Mouse (Mus musculus) frontal cortex, postnatal 36 days (tissue): ENCODE measurements around the gene Gm10282.

ENCODE experiments used
- DNase-seq, 2 experiments: peaks; one replicate each; pipeline ENCODE4 v3.0.0; 2022; ENCODE audit warnings: low spot score in 2 of 2

Gm10282 gene

DNA sequence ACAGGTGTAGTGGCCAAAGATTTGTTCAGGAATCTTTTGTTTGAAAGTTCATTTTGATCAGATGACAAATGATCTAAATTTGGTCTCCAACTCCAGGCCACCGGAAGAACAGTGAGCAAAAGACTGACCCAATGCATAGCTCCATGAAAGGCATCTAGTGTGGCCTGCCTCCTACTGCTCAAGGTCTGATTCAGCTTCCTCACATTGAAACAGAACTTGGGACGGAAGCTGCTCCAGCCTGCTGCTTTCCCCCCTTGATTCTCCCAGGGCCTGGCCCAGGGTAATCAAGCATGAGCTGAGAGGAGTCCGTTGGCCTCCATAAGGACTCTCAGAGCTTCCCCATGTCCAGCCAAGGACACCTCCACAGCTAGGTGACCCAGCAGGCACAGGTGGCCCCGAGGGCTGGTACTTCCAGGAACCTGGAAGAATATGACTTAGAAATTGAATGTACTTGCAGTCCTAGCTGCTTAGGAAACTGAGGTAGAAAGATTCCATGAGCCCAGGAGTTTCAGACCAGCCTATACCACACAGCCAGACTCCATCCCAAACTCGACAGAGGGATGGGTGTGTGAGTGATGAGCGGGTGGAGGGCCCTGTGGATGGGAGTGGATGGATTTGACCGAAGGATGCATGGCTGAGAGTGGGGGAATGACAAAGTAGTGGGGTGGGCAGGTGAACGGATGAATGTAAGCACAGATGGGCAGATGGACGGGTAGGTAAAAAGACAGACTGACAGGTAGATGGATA is 4.2 kb downstream of the Gm10282 start:
- DNase-seq, result no peak

DNA sequence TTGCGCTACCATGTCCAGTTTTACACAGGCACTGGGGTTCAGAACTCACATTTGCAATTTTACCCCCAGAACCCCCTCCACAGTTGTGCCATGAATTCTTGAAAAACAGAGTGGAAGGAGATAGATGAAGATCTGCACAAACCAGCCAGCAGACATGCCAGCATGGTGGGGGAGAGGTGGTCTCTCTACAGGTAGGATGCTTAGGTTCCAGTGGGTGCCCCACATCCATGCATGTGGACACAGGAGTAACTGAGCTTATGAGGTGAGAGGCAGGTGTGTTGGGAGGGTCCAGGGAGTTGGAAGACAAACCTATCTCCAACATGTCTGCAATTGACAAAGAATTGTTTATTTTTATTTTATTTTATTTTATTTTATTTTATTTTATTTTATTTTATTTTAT is 6.1 kb downstream of the Gm10282 start:
- DNase-seq, result no peak

DNA sequence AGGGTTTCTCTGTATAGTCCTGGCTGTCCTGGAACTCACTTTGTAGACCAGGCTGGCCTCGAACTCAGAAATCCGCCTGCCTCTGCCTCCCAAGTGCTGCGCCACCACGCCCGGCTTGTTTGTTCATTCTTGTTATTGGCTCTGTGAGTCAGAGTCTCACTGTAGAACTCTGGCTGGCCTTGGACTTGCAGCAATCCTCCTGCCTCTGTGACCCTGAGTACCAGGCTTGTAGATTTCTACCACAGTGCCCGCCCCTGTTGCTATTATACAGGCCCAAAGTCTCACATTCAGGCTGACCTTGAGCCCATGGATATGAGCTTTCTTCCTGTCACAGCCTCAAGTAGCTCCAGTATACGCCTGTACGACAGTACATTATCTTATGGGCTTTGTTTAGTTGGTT is 8.5 kb downstream of the Gm10282 start:
- no peak for DNase-seq

DNA sequence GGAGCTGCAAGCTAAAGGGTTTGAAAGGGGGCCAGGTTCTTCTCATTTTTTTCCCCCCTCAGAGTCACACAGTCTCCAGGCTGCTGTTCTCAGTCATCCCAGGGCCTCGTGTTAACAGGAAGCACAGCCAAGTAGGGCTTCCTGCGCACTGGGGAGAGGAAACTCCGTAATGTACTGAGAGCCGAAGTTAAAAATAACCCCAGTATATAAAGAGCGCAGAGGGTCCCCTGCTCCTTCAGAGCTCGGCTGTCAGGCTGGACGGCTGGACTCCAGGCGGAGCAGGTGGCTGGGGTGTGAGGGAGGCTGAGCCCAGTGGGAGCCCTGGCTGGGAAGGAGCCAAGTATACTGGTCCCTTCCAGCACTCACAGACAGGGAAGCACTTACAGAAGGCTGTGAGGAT is 9.4 kb downstream of the Gm10282 start:
- peak; percentile 57 to 67 for DNase-seq

DNA sequence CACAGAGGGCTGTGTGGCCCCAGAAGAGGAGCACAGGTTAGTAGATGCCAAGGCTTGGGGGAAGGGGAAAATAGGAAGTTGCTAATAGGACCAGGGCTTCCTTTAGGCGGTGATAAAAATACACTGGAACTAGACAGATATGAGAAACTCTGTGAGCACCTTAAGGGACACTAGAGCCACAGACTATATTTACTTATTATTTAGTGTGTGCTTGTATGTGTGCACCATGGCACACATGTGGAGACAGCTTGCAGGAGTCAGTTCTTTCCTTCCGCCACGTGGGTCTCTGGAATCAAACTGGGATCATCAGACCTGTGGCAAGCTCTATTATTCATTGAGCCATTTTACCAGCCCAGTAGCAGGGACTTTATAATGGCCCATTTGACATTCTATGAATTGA is 9.9 kb downstream of the Gm10282 start:
- DNase-seq, result no peak

DNA sequence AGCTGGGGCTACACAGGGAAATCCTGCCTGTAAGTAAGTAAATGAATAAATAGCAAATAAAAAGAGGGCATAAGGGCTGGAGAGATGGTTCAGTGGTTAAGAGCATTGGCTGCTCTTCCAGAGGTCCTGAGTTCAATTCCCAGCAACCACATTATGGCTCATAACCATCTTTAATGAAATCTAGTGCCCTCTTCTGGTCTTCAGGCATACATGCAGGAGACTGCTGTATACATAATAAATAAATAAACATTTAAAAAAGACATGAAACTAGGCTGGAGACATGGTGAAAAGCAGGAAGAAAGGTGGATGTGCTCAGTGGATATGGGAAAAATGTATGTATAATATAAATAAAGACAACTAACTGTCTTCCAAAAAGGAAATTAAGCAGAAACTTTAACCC is 11.8 kb downstream of the Gm10282 start:
- no peak for DNase-seq

DNA sequence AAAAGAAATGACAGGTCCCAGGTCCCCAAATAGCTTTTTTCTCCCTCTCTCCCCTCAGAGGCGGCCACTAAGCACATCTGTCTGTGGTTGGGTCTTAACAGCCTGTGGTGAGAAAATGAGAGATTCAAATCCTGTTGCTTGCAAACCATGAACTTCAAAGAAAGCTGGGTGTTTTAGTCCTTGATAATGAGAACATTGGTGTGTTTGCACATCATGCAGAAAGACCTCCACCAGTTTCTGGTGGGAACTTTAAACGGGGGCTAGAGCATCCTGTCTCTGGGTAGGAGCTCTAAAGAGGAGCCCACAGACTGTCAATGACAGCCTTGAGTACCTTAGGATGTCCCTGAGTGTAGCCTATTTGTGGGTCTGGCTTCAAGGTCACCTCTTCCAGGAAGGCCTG is 14.0 kb downstream of the Gm10282 start:
- no peak for DNase-seq

DNA sequence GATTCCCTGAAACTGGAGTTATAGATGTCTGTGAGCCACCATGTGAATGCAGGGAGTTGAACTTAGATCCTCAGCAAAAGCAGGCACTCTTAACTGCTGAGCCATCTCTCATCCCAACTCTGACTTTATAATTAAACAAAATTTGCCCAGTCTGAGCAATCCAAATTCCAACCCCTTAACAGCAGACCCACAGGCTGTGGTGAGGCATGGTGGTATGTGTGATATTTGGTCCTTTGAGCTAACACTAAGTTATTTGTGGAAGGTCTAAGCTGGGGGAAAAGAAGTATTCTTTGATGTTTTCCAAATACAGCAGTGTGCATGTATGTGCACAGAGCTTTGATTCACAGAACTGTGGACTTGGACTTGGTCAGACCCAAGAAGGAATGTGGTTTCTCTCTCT is 16.0 kb downstream of the Gm10282 start:
- DNase-seq, result no peak

DNA sequence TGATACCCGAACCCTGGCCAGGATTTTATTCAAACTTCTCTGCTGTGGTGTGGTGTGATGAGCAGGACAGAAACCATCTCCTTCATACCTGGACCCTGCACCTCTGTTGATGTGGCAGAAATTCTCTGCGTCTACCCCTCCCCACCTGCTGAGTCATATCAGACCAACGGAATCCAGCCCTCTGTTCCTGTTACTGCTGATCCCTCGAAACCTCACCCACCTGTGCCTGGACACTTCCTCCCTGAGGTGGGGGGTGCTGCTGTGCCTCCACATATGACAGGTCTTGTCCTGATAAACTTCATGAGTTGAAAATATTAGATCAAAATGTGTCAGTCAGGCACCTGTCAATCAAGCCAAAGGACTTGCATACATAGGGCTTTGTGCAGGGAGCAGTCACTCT is 19.8 kb downstream of the Gm10282 start:
- DNase-seq, result no peak

DNA sequence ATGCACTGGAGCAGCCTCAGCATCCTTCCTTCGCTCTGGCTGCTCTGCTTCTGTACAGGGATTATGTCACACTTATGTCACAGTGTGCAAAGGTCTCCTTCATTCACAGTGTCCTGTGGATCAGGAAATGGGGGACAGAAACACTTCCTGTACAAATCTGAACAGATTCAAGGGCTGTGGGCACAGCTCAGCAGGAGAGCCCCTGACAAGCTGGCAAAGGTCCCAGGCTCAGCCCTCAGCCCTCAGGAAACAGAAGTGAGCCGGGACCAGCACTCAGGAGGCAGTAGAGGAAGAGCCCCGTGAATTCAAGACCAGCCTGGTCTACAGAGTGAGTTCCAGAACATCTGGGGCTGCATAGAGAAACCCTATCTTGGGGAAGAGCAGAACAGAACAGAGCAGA is 23.4 kb downstream of the Gm10282 start:
- no peak for DNase-seq

DNA sequence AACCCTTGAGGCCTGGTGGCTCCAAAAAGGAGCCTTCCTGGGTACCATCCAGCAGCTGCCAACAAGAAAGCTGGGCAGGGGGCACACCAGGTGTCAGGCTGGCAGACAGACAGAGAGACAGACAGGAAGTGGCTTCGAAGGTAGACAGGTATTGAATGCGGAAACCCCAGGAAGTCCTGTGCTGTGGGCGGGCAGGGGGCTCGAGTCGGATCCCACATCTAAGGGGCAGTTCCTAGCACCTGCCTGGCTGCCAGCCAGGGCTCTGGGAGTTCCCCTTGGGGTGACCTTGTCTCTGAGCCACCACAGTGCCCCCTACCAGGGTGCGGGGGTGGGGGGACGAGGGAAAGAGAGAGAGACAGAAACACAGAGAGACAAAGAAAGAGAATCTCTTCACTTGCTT is 25.9 kb downstream of the Gm10282 start:
- DNase-seq, result no peak

DNA sequence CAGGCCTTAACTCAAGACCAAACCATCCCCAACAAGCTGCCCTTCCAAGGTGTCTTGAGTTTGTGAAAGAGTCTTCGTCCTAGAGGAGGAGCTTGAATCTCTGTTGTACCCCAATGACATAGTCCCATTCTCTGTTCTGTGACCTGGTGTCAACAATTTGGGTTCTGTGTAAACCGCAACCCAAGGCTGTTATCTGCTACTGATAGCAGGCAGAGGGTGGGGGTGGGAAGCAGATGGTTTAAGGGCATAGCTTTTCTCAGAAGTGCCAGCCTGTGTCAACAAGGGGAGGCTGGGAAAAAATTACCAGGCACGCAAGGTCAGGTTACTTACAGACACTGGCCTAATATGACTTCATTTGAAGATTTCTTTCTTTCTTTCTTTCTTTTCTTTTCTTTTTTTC is 27.8 kb downstream of the Gm10282 start:
- no peak for DNase-seq

DNA sequence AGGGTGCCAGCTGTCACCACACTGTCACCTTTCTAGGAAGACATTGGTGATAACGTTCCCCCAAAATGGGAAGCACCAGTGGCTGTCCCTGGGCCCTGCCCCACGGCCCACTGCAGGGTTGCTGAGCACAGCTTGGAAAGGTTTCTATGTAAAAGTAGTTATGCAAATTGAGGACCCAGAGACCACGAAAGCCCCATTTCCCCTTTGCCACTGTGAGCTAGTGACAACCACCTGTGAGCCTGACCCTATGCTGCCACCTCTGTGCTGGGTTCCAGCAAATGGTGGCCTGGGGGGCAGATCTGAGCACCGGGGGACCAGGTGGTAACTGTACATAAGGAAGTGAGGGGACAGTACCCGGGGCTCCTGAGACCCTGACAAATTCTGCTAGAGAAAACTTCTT is 31.3 kb downstream of the Gm10282 start:
- no peak for DNase-seq

DNA sequence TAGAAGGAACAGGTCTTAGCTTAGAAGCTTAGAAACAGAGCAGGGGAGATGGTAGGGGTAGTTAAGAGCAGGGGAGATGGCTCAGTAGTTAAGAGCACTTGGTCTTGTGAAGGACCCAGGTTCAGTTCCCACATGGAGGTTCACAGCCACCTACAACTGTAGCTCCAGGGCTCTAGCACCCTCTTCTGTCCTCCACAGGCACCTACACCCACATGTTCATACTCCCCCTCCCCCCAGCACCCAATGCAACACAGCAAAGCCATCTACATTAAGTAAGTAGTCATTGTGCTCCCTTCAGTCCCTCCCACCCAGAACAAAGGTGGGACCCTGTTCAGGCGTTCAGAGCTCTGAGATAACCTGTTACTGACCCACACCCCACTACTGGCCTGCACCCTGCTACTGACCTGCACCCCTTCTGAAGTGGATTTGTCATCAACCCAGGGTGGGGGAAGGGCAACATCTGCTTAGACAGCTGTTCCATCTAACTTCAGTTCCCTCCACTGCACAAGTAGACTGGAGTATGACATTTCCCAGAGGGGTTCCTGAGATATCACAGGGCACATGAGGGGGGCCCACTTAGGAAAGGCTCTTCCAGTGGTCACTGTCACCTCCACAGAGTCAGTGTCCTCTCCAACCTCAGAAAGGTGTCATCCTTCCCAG is 31.8 kb downstream of the Gm10282 start:
- DNase-seq, result no peak

DNA sequence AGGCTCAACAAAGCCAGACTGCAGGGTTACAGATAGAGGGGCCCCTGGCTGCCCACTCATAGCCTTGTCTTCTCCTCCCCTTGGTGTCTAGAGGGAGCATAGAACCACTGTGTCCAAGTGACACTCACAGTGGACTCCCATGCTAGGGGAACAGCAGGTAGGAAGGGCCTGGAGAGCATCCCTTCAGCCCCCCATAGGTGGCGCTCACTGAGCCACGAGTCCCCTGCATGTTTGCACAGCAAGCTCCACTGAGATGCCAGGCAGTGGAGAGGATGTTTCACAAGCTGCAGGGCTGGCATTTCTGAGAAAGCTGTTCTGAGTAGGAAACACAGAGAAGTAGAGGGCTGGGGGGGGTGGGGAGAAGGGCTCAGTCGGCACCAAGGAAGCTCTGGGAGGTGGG is 32.7 kb downstream of the Gm10282 start:
- DNase-seq, result peak; percentile 28 to 66

DNA sequence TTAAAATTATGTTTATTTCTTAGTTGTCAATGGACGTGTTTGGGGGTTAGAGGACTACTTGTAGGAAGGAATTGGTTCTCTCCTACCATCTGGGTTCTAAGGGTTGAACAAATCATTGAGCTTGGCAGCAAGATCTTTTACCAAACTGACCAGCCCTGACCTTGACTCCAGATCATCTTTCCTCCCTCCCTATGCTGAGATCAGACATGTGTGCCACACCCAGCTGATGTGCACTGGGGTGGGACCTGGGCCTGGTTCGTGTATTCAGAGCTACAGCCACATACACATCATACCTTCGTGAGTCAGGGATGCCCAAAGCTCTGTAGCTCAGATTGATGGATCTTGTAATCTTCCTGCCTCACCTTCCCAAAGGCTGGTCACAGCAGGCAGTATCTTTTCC is 33.4 kb downstream of the Gm10282 start:
- no peak for DNase-seq

DNA sequence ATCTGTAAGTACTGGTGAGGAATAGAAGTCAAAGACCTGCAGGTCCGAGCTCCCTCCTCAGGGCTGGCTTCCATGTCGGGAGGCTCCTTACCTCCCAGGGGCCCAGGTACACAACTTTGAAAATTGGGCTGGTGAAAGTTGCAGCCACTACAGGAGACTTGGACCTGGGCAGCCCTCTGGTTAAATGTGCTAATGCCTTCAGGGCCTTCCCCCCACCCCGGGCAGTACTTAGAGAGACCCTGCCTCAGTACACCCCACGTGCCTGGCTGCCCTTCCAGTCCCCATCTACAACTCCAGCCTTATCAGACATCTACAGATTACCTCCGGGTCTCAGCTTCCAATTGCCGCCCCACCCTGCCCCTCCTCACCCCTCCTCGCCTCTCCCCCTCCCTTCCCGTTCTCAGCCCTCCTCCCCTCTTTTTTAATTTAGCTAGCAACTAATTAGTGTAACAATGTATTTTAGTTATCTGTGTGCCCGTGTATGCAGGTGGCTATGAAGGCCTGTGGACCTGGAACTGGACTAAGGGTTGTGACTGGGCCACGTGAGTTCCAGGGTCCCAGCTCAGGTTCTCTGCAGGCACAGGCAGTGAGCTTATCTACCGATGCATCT is 33.9 kb downstream of the Gm10282 start:
- no peak for DNase-seq

DNA sequence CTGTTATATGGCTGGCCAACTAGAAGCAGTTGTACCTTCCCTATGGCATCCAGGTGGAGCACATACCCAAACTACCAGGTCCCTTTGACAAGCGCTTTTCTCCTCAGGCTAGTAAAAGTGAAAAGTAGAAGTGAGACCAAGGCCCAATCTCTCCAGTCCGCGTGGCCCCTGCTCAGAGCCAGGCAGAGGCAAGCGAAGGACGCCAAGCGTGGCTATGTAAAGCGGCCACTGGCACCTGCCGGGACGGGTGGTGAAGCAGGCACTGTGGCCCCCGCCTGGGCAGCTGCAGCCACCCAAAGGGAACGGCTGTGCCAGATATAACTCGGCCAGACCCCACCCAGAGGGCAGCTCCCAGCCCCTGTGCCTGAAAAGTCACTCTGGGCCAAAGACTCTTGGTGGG is 34.5 kb downstream of the Gm10282 start:
- no peak for DNase-seq

DNA sequence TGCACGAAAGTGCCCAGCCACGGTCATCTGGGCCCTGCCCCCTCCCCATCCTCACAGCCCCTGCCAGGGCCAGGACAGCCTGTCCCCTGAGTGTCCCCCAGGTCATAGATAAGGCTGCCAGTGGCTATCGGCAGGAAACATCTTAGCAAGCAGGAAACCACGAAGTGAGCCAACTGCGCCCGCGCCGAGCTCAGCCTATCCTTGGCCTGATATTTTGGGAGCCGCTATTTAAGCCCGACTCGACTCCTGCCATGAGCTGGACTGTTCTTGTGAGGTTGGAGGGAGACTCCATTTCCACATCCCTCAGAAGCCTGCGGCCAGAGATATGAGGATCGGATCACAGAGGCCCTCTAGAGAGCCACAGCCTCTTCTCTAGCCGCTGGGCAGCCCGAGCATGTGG is 36.7 kb downstream of the Gm10282 start:
- no peak for DNase-seq

DNA sequence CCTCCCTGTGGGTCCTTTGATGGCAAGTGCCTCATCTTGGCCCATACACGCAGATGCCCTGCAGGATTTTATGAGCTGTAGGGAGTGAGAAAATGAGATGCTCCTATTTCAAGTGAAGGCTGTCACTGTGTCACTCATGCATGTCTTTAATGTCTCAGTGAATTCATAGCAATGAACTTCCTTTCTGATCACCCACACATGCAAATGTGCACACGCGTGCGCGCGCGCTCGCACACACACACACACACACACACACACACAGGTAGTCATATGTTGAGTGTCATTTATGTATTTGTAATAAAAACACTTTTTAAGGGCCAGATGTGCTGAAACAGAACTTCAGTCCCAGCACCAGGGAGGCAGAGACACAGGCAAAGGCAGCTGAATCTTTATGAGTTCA is 38.0 kb downstream of the Gm10282 start:
- DNase-seq, result no peak

DNA sequence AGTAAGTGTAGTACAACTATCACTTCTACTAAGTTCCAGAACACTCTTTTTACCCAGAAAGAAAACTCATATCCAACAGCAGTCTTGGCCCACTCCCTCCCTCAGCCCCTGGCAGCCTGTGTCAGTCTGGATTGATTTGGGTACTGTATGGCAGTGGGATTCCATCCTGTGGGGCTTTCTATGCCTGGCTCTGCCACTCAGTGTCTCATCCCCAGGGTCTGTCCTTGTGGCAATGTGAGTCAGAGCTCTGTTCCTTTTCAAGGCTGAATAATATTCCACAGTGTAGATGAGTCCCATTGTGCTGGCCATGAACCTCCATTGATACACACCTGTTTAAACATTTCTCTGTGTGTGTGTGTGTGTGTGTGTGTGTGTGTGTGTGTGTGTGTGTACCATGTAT is 38.4 kb downstream of the Gm10282 start:
- no peak for DNase-seq

DNA sequence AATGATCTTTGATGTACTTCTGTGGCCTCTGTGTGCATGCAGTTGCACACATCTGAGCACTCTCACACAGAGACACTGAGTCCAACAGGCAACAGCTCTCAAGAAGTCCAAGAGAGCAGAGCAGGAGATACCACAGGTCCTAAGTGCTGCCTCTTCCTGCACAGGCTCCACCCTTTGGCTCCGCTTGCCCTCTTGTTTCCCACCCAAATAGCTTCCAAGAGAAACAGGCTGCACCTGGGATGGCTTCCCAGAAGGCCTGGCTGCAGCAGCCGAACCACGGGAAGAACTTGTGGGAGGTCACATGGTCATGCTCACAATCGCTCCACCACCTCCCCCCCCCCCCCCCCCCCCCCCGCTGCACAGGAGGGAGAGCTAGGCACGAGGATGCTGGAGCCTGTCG is 39.7 kb downstream of the Gm10282 start:
- DNase-seq, result no peak

DNA sequence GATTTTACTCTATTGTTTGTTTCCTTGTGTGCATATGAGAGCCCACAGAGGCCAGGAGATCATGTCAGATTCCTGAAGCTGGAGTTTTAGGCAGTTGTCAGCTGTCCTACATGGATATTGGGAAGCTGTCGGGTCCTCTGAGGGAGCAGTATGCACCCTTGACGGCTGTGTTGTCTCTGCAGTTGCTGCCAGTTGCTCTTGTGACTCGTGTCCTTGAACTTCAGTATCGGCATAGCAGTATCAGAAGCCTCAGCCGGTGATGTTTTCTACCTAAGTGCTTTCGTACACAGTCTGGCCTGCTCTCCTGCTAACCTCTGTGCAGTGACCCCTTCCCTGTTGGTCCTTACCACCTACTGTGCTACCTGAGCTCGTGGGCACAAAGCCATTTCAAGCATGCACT is 41.6 kb downstream of the Gm10282 start:
- no peak for DNase-seq
